In genomic region chr13:23744421-23745380, GRCm38 (mm10) we compare ENCODE assay signal across 1 mouse cellular context.
TF ChIP-seq lines count a peak whose summit lies in the region.

No protein-coding gene starts in this region.

TF ChIP-seq in MEL, 35 proteins besides CTCF, POLR2A, EP300 and RAD21:
- TF ChIP-seq UBTF (IDR thresholded peaks at IDR 0.05; ENCODE audit: borderline replicate concordance, insufficient read depth, low read depth, low read length): peak; percentile 92; the same call in 1 of the 2 replicates
- TF ChIP-seq ZNF384 (IDR thresholded peaks at IDR 0.05; ENCODE audit: low read depth, low read length): no peak
- TF ChIP-seq TBP (IDR thresholded peaks at IDR 0.05; ENCODE audit: low read depth, low read length): peak; percentile 72; the same call in 1 of the 2 replicates
- peak; percentile 97; the same call in 1 of the 2 replicates for TF ChIP-seq POLR2AphosphoS5 (IDR thresholded peaks at IDR 0.05; ENCODE audit: borderline replicate concordance, low read depth, low read length)
